Mouse (Mus musculus) liver, embryonic 14.5 days (tissue): ENCODE measurements around the gene Sh3d21. TPM values are rescaled to one million over a fixed set of nuclear protein-coding genes. Genes with fewer than 3 reads are reported as not detected.

Source experiments
- ATAC-seq: fragments of 200-750 bp; cut with Nextera tagmentation; 2 replicates; pipeline ENCODE4 v1.8.0; 2017; ENCODE audit warnings: moderate number of reproducible peaks, mild to moderate bottlenecking, moderate library complexity; ENCODE audit not compliant: insufficient read depth
- DNase-seq, 3 experiments: peaks; one replicate each; pipeline ENCODE4 v3.0.0-alpha.2; 2012 to 2013; ENCODE audit warnings: low read depth in 3 of 3, low spot score in 3 of 3
- H3K27ac ChIP-seq: fragments of 300-500 bp; sonication (generic); 2 replicates; pipeline ENCODE4 v1.5.1; 2014; ENCODE audit warnings: moderate library complexity, mild to moderate bottlenecking, control low read depth, inconsistent platforms
- H3K27me3 ChIP-seq: fragments of 300-500 bp; sonication (generic); 2 replicates; pipeline ENCODE4 v1.6.1; 2014; ENCODE audit warnings: mild to moderate bottlenecking, low read length, moderate library complexity; ENCODE audit not compliant: control insufficient read depth, insufficient read depth
- H3K36me3 ChIP-seq: fragments of 300-500 bp; sonication (generic); replicated peaks from 2 replicates; pipeline ENCODE4 v1.6.1; 2014; ENCODE audit warnings: low read depth; ENCODE audit not compliant: control insufficient read depth, insufficient read depth
- H3K4me1 ChIP-seq, 2 experiments: fragments of 200-500 bp in 1 of 2; fragments of 300-500 bp in 1 of 2; sonication (generic) in 1 of 2; replicated peaks; 2 replicates each; pipeline ENCODE4 v1.6.1; 2012 to 2014; ENCODE audit warnings: antibody characterized with exemption in 1 of 2, inconsistent platforms in 1 of 2, low read length in 1 of 2; ENCODE audit not compliant: control insufficient read depth in 2 of 2, insufficient read depth in 2 of 2
- H3K4me2 ChIP-seq: fragments of 300-500 bp; sonication (generic); 2 replicates; pipeline ENCODE4 v1.6.1; 2014; ENCODE audit warnings: low read depth, mild to moderate bottlenecking, control low read depth, moderate library complexity
- H3K4me3 ChIP-seq, 2 experiments: fragments of 200-500 bp in 1 of 2; fragments of 300-500 bp in 1 of 2; sonication (generic) in 1 of 2; 2 replicates each; pipeline ENCODE4 v1.5.1; 2012 to 2014; ENCODE audit warnings: low read depth in 2 of 2, low read length in 2 of 2, mild to moderate bottlenecking in 2 of 2, control low read depth in 1 of 2, inconsistent platforms in 1 of 2, moderate library complexity in 1 of 2; ENCODE audit not compliant: insufficient read depth in 1 of 2
- H3K9ac ChIP-seq: fragments of 300-500 bp; sonication (generic); replicated peaks from 2 replicates; pipeline ENCODE4 v1.6.1; 2014; ENCODE audit warnings: mild to moderate bottlenecking, control low read depth, moderate library complexity
- H3K9me3 ChIP-seq: fragments of 300-500 bp; sonication (generic); 2 replicates; pipeline ENCODE4 v1.6.1; 2016; ENCODE audit warnings: low read length, mixed read lengths; ENCODE audit not compliant: control insufficient read depth
- CTCF ChIP-seq: IDR thresholded peaks from 2 replicates; pipeline ENCODE4 v1.5.1; 2016; ENCODE audit warnings: antibody characterized with exemption, low read depth, control low read depth
- EP300 ChIP-seq: IDR thresholded peaks from 2 replicates; pipeline ENCODE4 v1.6.1; 2016; ENCODE audit warnings: antibody characterized with exemption, low read depth
- WGBS: fragments of 180-500 bp; shearing (Covaris S2); extraction: QIAGEN DNeasy Blood & Tissue Kit; methylation state at CpG from one replicate; pipeline ENCODE4 v1.1.7; 2014; ENCODE audit not compliant: insufficient replicate concordance; 5-methylcytosine and 5-hydroxymethylcytosine counted together
- polyA plus RNA-seq, 2 experiments: library from polyadenylated mRNA; depleted of rRNA in 1 of 2; stranded (reverse) in 1 of 2; unstranded in 1 of 2; fragments of >200 nt; fragmentation: Nextera tagmentation in 1 of 2; extraction: Ambion mirVana in 1 of 2; gene quantifications; 2 replicates each; pipeline versions ENCODE4 v1.2.1 to v1.2.3; 2012 to 2014

Gene Sh3d21
- polyA plus RNA-seq, 2 experiments, result 0.46 to 0.93 TPM

DNA sequence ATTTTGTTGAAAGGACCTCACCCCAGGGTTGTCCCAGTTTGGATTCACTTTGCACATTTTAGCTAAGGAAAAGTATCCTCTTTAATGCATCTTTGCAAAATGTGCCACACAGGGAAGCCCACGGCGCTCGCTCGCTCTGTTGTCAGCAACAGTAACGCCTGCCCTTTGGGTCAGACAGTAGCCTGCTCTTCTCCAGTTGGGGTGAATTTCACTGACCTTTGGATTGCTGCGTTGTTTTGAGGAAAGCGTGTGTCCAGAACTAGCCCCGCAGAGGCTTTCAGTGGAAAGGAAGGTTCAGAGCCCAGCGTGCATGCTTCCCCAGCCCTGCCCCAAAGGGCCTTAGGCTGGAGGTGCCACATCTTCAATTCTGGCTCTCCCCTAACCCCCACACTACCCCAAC lies 47.9 kb downstream of the Sh3d21 start:
- H3K27ac ChIP-seq, result no peak overlapping the region

DNA sequence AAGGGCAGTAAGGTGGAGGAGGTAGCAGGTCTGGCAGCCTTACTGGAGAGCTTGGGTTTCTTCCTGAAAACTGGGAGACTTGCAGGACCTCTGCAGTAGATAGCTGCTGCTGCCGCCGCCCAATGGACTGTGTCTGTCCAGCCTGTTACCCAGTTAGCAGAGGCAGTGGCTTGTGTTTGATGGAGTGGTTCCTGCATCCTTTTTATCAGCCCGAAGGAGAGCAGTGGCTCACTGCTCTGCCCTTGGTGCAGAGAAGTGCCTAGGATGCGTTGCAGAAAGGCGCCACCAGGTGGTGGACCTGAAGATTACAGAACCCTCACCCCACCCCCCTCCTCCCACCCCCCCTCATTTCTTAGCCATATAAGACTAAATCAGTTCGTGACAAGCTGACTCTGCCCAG lies 49.3 kb downstream of the Sh3d21 start:
- H3K4me1 ChIP-seq, result peaks cover 6 to 20% of the 10 kb centered on the region in 2 experiments
- H3K9me3 ChIP-seq, result no peaks in the 10 kb centered on the region
- TF ChIP-seq CTCF, result peak; percentile 76
- no peak for TF ChIP-seq EP300
- 17% methylated on average over 6 of the region's 6 CpGs for WGBS
- DNase-seq (no peak), ATAC-seq (peak; percentile 29; the same call in 1 of the 2 replicates)
- H3K9ac ChIP-seq, result no peak overlapping the region
- H3K4me3 ChIP-seq, result no peak overlapping the region
- no peaks in the 10 kb centered on the region for H3K27me3 ChIP-seq
- no peaks in the 10 kb centered on the region for H3K36me3 ChIP-seq
- no peak overlapping the region for H3K27ac ChIP-seq
- H3K4me2 ChIP-seq, result no peak overlapping the region

More for the DNA sequence above, 47.9 kb downstream of the Sh3d21 start:
- H3K36me3 ChIP-seq, result no peaks in the 10 kb centered on the region
- 74% methylated on average over 9 of the region's 9 CpGs for WGBS
- H3K27me3 ChIP-seq, result no peaks in the 10 kb centered on the region
- H3K9ac ChIP-seq, result no peak overlapping the region
- TF ChIP-seq EP300, result no peak
- no peak for TF ChIP-seq CTCF
- H3K4me2 ChIP-seq, result no peak overlapping the region
- no peak overlapping the region for H3K4me3 ChIP-seq
- ATAC-seq (no peak), DNase-seq (no peak)
- H3K9me3 ChIP-seq, result no peaks in the 10 kb centered on the region
- H3K4me1 ChIP-seq, result peaks cover 3 to 10% of the 10 kb centered on the region in 2 experiments

DNA sequence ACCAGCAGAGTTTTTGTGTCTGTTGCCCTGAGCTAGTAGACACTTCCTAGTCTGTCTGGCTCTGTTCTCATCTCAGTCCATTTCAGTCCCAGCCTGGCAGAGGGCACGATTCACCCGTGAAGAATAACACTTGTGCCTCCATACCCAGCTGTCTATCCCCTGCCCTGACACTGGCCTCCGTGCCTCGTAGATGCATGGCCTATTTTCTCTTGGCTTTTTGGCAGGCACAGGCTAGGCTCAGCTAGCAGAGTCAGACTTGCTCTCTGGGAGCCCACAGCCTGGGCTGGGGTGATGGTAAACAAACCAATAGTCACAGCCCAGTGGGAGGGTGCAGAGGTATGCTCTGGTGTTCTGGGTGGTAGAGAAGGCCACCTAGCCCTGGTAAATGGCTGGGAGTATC lies 50.0 kb downstream of the Sh3d21 start:
- ATAC-seq, result no peak
- Histone ChIP-seq H3K27me3 (no peaks in the 10 kb centered on the region), H3K9me3 (no peaks in the 10 kb centered on the region), H3K36me3 (no peaks in the 10 kb centered on the region), H3K4me1 (peaks cover 6 to 23% of the 10 kb centered on the region in 2 experiments), H3K4me2 (no peak overlapping the region), H3K27ac (no peak overlapping the region), H3K9ac (no peak overlapping the region), H3K4me3 (no peak overlapping the region)
- no peak for TF ChIP-seq CTCF
- TF ChIP-seq EP300, result no peak
- no peak for DNase-seq
- WGBS, result 74% methylated on average over 4 of the region's 4 CpGs

DNA sequence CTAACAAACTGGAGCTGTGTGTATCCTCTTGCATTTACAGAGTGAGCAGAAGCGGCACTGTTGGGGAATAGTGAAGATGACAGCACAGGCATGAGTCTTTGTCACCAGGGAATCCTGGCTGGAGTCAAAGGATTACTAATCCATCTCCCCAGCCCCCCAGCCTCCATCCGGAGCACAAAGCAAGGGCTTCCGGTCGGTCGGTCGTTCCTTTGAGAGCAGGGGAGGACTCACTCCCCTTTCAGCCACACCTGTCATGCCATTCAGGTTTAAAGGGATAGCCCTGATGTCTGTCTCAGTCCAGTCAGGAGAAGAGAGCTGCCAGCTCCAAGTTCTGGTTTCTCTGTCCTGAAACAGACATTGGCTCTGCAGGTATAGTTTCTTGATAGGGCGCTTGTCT lies 52.1 kb downstream of the Sh3d21 start:
- Histone ChIP-seq H3K9me3 (no peaks in the 10 kb centered on the region), H3K36me3 (no peaks in the 10 kb centered on the region), H3K4me3 (no peak overlapping the region), H3K4me1 (peaks cover 6 to 26% of the 10 kb centered on the region in 2 experiments), H3K27ac (no peak overlapping the region), H3K27me3 (no peaks in the 10 kb centered on the region), H3K9ac (no peak overlapping the region), H3K4me2 (peak overlapping the region; percentile 36; the same call in 1 of the 2 replicates)
- WGBS, result 27% methylated on average over 7 of the region's 7 CpGs
- ATAC-seq (no peak), DNase-seq (no peak)
- TF ChIP-seq CTCF (no peak), EP300 (no peak)

DNA sequence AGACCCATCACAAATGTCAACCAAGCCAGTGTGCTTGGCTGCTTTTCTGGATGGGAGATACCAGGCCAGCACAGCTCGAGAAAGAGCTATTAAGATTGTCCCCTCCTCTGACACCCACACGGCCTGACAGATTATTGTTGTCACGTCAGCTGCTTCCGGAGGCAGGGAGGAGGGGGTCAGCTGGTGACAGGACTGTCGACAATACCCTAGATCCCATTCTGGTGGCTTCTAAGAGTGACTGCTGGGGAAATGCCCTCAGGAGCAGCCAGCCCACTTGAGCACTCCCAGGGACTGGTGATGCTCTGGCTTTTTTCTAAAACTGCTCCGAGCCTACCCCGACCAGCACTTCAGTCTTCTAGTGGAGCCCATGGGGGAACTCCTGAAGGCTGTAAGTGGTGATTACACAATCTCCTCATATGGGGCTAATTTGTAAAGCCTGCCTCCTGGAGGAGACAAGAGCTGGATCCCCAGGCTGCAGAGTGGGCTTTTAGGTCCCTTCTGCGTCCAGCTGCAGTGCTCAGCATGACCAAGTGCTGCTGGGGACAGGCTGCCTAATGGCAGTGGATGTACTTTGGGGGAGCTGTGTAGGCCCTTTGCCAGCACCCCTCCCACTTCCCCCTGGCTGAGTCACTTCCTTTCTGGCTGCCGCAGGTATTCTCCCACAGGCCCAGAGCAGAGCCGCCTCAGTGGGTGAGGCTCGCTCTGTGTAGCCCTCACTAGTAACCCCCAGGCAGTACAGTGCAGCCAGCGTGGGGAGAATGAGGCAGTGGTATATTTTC lies 52.7 kb downstream of the Sh3d21 start:
- Histone ChIP-seq H3K4me1 (peaks cover 6 to 26% of the 10 kb centered on the region in 2 experiments), H3K9ac (0 out of 2 replicates have a peak overlapping the region, but pooled peaks have one; percentile 11), H3K27ac (peak overlapping the region; percentile 11; the same call in 1 of the 2 replicates), H3K27me3 (no peaks in the 10 kb centered on the region), H3K4me2 (peak overlapping the region; percentile 36; the same call in 1 of the 2 replicates), H3K4me3 (no peak overlapping the region), H3K9me3 (no peaks in the 10 kb centered on the region), H3K36me3 (no peaks in the 10 kb centered on the region)
- TF ChIP-seq EP300 (no peak), CTCF (peak; percentile 36)
- WGBS, result 12% methylated on average over 12 of the region's 12 CpGs
- DNase-seq (no peak), ATAC-seq (peak; percentile 24; the same call in 1 of the 2 replicates)
